Mouse (Mus musculus) regulatory T cell (primary cell): ENCODE results near the gene Nlk.

Experiments
- in situ Hi-C: fragments of 300-600 bp; cut with MboI, MseI; formaldehyde crosslinking; loops from one replicate; pipeline ENCODE4 v1.15.1; 2025; ENCODE audit warnings: high pct_unique_total_duplicates

Gene Nlk

DNA sequence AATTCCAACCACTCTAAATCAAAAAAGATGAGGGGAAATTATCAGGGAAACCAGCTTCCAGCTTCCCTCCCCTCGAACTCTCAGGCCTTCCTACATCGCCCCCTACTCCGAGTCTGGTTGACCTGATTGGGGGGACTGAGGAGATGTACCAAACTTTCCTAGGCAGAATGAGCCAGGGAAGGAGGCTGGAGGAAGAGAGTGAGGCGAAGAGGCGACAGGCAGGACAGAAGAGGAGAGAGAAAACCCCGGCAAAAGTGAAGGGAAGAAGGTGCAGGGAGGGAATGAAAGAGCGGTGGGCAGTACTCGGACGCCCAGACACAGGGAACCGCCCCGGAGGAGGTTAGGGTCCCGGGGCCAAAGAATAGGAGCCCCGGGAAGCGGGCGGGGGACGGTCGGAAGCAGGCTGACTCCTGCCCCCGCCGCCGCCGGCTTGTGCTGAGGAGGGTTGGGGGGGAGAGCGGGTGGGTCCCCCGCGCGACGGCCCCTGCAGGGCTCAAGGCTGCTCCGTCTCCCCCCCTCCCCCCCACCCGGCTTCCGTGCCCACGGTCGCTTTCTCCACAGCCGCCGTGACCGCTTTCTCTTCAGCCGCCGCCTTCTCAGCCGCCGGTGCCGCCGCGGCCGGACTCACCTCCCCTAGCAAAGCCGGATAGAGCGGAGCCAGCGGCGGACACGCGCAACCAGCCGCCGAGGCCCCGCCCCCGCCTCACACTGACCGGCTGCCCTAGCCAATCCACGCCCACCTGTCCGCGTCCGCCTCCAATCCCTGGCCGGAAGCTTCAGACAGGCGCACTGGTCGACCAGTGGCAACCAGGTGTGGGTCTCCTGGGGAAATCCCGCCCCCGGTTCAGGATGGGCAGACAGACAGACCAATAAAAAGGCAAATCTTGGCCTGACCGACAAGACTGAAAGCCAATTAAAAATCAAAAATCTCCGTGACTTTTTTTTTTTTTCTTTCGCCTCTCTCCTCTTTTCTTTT is at the start of gene Nlk:
Gene Nlk, minus strand, starts transcription at position 597 of the 976 bp plus-strand sequence.
- in situ Hi-C loops: no loop called here

DNA sequence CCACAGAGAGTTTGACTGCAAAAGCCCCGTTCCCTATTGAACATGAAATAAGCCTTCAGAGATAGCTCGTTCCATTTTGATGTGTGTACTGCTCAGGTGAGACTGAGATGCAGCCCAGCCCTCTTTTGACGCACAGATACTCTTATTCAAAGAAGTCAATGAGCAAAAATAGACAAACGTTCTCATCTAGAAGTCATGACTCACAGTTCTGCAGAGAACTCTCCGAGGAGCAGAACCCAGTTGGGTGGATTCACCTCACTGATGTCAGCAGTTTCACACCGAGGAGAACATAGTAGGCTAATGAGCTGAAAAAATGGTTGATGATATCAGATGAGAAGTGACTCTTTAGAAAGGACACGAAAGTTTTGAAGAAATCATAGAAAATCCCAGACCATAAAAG is 49.1 kb upstream of the Nlk start:
- in situ Hi-C loops: no loop called here

DNA sequence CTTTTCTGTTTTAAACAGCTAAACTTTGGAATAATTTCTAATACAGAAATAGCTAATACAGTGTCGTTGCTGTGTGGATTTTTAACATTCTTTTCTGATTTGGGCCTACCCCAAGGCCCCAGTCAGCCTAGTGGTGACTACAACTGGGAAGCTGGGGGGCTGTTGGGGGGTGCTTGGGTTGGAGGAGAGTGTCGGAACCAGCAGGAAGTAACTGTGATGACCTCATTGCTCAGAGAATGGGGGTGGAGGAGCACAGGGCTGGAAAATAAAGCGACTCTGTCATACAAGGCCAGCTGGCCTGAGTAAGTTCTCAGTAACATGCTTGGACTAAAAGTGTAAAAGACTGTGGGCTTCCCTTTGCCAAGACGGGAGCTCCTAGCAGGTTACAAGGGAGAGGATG is 48.3 kb upstream of the Nlk start:
- in situ Hi-C loops: no loop called here

- in situ Hi-C loops: no loop called here
Measured at GRCm38 (mm10) chr11:78742461-78742860, 45.3 kb upstream of the Nlk start.

DNA sequence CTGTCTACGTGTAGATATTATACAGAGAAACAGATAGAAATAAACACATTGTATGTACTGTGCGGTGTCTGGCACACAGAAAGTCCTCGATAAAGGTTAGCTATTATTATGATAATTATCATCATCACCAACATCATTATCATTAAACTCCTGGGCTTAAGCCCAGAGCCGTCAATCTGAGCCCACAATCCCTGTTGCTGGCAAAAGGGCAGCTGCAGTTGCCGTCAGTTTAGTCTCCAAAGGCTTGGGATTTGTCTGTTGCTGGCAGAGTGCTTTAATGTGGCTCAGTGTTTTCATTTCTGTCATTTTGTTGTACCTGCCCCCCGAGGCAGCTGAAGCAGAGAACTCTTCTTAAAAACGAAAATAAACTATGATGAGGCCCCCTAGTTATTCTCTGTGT is 44.8 kb upstream of the Nlk start:
- in situ Hi-C loops: no loop called here

DNA sequence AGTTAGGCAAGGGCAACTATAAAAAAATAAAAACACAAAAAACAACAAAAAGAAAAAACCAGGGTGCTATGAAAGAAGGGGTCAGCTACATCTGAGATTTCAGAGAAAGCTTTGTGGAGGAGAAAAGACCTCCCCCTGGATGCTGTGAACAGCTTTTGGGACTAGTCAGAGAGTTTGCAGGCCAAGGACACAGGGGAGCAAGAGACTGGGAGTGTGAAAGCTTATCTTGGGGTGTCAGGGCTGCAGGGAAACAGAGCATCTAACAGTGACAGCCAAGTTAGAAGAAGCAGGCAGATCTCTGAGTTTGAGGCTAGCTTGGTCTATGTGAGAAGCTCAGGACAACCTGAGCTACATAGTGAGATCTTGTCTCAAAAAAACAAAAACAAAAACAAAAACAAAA is 42.2 kb upstream of the Nlk start:
- in situ Hi-C loops: no loop called here

DNA sequence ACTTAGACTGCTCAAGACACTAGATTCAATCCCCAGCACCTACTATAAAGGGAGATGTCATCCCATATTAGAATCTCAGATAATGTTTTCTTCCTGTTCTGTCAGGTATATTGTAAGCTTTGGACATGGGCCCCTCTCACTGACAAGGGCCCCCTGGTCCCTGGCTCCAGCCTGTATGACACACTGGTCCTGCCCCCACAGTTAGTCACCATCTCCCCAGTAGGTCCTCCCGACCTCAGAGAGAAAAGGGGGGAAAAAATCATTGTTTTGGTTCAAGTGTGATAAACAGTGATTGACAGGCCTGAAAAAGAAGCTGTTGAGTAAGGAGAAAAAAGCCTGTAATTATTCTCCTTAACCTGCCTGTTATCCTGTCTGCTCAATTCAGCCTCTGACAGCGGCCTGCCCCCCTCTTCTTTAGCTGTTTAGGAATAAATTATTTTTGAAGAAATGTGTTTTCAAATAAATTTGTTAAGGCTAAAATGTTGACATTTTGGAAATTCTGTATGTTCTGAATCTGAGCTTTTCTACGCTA is 39.8 kb upstream of the Nlk start:
- in situ Hi-C loops: no loop called here

GRCm38 (mm10) chr11:78735168-78735567 is 38.0 kb upstream of the Nlk start:
- in situ Hi-C loops: no loop called here

DNA sequence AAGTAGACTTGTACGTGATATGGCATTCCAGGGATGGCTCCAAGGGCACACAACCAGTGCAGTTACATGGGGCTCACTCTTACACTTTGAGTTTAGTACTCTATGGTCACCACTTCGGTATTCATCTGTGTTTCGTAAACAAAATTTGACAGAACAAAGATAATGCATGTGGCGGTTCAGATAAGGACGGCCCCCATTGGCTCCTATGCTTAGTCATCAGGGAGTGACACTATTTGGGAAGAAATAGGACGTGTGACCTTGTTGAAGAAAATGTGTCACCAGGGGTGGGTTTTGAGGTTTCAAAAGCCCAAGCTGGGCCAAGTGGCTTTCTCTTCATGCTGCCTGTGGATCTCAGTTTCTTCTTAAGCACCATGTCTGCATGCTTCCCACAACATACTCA is 35.4 kb upstream of the Nlk start:
- in situ Hi-C loops: no loop called here

DNA sequence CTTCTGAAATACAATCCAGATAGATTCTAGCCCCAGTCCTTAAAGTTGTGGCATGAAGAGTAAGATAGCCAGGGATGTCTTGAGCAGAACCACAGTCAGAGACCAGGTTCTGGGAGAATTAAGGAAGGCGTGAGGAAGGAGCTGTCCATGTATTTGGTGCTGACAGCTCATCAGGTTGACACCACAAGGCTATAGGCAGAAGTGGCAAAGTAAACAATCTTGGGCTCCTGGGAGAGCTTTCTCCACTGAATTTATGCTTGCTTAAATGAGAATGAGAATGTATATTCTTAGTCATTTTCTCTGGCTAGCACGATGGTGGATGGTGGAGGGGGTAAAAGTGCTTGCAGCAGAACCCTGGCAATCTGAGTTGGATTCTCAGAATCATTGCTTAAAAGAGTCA is 33.7 kb upstream of the Nlk start:
- in situ Hi-C loops: no loop called here

GRCm38 (mm10) chr11:78728041-78728440 is 30.9 kb upstream of the Nlk start:
- in situ Hi-C loops: loop anchor here (10.0 kb wide), 1 partner anchor 497 kb away; no protein-coding TSS in a partner anchor

- in situ Hi-C loops: loop anchor here (10.0 kb wide), 1 partner anchor 498 kb away; no protein-coding TSS in a partner anchor
Measured at GRCm38 (mm10) chr11:78726366-78726765, 29.2 kb upstream of the Nlk start.

DNA sequence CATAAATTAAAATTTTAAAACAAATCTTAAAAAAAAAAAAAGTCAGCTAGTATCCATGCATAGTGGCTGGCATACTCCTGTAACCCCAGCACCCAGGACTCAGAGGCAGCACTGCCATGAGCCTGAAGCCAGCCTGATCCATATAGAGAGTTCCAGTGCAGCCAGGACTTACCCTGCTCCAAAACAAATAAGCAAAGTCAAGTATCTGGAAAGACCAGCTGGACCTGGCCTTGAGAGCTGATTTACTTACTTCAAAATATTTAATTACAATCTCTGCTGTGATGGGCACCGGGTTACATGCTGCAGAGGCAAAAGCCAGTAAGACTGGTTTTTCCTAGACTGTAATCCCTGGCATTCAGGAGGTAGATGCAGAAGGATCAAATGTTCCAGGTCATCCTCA is 27.6 kb upstream of the Nlk start:
- in situ Hi-C loops: loop anchor here (10.0 kb wide), 1 partner anchor 500 kb away; no protein-coding TSS in a partner anchor

DNA sequence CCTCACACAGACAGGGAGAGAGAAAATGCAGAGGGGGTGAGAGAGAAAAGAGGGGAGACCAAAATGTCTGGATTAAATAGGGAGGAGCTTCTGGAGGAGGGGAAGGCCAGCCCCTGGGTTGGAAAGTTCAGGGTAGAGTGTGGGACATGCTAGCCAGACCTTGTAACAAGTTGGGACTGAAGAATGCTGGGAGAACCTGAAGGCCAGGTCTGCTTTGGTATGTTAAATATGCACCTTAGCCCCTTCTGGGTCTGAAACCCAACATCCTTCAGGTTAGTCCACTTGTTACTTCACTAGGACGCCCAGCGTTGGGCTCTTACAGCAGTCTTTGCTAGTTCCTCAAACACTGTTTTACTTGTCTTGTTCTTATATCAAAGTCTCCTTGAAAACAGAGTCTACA is 24.2 kb upstream of the Nlk start:
- in situ Hi-C loops: loop anchor here (10.0 kb wide), 1 partner anchor 503 kb away; no protein-coding TSS in a partner anchor

GRCm38 (mm10) chr11:78717655-78718054 is 20.5 kb upstream of the Nlk start:
- in situ Hi-C loops: no loop called here

GRCm38 (mm10) chr11:78708642-78709041 is 11.5 kb upstream of the Nlk start:
- in situ Hi-C loops: no loop called here

DNA sequence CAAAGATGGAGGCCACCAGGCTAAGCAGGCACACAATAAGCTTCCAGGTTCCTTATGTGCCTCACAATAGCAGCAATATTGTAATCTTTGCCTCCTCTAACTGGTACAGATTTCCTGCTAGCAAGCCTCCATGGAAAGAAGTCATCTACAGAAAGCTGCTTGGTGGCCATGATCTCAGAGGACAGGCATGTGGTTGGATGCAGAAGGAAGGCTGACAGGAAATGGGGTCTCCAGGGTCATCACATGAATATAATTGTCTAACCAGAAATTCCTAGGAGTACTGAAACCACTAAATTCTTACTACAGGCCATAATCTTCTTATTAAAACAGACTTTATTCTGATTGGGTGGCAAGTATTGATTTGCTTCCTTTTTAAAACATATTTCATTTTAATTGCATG is 8.9 kb upstream of the Nlk start:
- in situ Hi-C loops: no loop called here

- in situ Hi-C loops: no loop called here
Measured at GRCm38 (mm10) chr11:78703085-78703484, 5.9 kb upstream of the Nlk start.

- in situ Hi-C loops: no loop called here
Measured at GRCm38 (mm10) chr11:78702319-78702718, 5.1 kb upstream of the Nlk start.

DNA sequence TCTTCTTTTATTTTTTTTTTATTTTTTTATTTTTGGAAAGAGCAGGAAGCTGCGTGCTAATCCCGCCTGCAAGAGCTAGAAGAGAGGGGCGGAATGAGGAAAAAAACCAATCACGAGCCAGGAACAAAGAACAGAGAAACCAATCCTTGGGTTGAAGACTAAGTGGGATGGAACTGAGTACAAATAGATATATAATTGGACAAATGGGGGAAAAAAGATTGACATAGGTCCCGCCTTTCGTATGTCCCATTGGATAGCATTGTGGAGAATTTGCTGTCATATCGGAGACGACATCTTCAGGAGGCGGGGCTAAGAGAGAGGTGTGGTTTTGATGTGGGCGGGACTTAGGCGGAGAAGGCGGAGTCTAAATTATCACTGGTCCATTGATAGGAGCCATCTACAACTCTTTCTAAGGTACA is 589 bp upstream of the Nlk start:
- in situ Hi-C loops: no loop called here

GRCm38 (mm10) chr11:78694249-78694648 is 2.9 kb downstream of the Nlk start:
- in situ Hi-C loops: no loop called here

GRCm38 (mm10) chr11:78693307-78693706 is 3.9 kb downstream of the Nlk start:
- in situ Hi-C loops: no loop called here

DNA sequence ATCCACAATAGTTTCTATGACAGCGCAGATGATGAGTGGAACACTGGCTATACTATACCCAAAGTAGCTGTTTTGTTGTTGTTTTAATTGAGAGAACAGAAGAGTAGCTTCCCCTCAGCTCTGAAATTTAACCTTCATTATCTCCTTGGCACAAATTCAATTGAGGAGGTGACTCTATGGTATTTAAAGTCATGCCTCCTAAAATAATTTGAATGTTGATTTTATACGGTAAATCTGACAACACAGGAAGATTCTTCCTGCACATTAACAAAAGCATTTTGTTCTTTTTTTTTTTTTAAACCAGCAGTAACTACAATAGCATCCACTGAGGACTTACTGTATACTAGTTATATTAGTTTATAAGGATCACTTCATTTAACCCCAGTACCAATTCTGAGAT is 6.0 kb downstream of the Nlk start:
- in situ Hi-C loops: no loop called here
